Mouse (Mus musculus): ENCODE measurements around the gene Fam129c. TPM values are rescaled to one million over a fixed set of nuclear protein-coding genes. Genes with fewer than 3 reads are reported as not detected.

The Fam129c gene
- polyA plus RNA-seq, 1 experiment = 2.4 TPM

DNA sequence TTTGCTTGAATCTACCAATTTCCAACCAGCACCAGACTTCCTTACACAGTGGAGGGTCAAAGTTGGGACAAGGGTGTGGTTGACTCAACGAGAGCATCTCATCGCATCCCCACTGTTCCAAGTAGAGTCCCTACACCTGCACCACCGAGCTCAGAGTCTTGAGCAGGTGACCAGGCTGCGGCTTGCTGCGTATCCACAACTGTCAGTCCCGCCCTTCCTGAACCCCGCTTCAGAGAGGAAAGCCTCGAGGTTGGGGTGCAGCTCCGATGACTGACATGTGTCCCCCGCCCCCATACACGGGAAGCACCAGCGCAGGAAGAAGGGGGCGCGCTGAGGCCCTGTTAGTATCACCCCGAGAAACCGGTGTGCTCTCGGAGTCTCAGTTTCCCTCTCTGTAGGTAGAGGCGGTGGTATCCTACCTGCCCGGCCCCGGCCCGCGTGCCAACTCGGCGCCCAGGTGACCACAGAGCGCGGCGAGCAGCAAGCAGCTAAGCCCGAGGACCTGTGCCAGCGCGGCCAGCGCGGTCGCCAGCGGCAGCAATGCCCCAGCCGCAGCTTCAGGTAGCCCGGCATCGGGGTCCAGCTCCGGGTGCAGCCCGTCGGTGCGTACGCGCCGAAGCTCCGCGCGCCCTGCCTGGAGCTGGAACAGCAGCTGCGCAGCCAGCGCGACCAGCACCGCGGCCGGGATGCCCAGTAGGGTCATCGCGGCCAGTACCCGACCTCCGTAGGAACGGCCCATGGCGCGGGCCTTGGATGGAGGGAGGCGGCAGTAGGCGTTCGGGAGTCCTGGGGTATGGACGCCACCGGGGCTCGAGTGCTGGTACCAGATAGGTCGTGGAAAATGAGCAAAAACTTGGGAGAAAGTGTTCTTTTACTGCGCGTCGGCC, 39.1 kb upstream of the Fam129c start, which contains the start of gene Tmem221:
TSS of gene Tmem221 (minus strand) at position 801 of the 887 bp plus-strand sequence.
- no peak for TF ChIP-seq CEBPB (IDR thresholded peaks at IDR 0.05; ENCODE audit: low read depth)
- TF ChIP-seq MAX (IDR thresholded peaks at IDR 0.05) = no peak
- TF ChIP-seq MYOD1 (IDR thresholded peaks at IDR 0.05; ENCODE audit: control insufficient read depth, insufficient read length, low read depth) = no peak
- TF ChIP-seq CTCF (IDR thresholded peaks at IDR 0.05; ENCODE audit: control insufficient read depth, insufficient read depth, insufficient read length) = no peak
- TF ChIP-seq MYOG (IDR thresholded peaks at IDR 0.05; ENCODE audit: control insufficient read depth, extremely low read depth, insufficient read length) = no peak
- TF ChIP-seq USF1 (IDR thresholded peaks at IDR 0.05; ENCODE audit: low read depth) = no peak
- TF ChIP-seq FOSL1 (IDR thresholded peaks at IDR 0.05; ENCODE audit: insufficient read depth, low read length, poor library complexity, severe bottlenecking) = no peak
- Histone ChIP-seq H3K36me3 (ENCODE audit: control insufficient read depth, insufficient read depth) (no peaks in the 10 kb centered on the region), H3K79me2 (ENCODE audit: control insufficient read depth, insufficient read depth) (no peaks in the 10 kb centered on the region), H3K4me3 (ENCODE audit: insufficient read depth, poor library complexity, severe bottlenecking) (no peak within 1 kb of the TSS), H3K27me3 (ENCODE audit: control insufficient read depth, insufficient read depth, insufficient read length) (peaks cover 25% of the 10 kb centered on the region), H3K79me3 (ENCODE audit: low read depth) (no peaks in the 10 kb centered on the region), H3ac (ENCODE audit: control insufficient read depth, insufficient read length, low read depth) (peak within 1 kb of the TSS; percentile 59)

DNA sequence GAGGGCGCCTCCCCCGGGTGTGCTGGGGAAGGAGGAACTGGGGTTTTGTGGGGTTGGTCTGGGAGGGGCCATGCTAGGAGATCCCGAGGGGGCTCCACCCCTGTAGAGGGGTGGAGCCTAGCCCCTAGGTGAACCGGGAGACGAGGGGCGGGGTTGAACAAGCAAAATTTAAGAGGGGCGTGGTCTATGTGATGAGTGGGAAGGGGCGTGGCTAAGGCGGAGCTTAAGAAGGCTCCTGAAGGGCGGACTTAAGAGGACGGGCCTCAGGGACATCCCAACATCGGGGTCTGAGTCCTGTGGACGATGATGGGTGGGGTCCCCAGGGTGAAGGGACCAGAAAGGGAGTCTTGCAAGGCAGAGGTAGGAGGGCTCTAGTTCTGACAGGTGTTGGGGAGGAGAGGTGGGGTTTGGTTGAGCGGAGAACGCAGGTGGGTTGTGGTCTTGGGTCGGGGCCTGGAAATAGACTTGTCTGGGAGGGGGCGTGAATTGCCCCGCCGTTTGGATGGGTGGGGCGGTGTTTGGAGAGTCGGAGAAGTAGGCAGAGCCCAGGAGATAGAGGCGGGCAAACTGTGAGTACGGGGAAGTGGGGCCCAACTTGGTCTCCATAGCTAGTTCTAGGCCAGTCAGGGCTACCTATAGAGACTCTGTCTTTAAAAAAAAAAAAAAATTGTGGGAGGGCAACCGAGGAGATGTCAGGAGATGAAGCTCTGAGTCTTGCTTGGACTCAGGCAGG, 38.3 kb upstream of the Fam129c start:
- no peaks in the 10 kb centered on the region for H3K79me2 ChIP-seq (ENCODE audit: control insufficient read depth, insufficient read depth)
- no peaks in the 10 kb centered on the region for H3K36me3 ChIP-seq (ENCODE audit: control insufficient read depth, insufficient read depth)
- H3K4me3 ChIP-seq (ENCODE audit: insufficient read depth, poor library complexity, severe bottlenecking) = no peak overlapping the region
- TF ChIP-seq MAX (IDR thresholded peaks at IDR 0.05) (no peak), MYOG (IDR thresholded peaks at IDR 0.05; ENCODE audit: control insufficient read depth, extremely low read depth, insufficient read length) (no peak), FOSL1 (IDR thresholded peaks at IDR 0.05; ENCODE audit: insufficient read depth, low read length, poor library complexity, severe bottlenecking) (no peak), CEBPB (IDR thresholded peaks at IDR 0.05; ENCODE audit: low read depth) (no peak), CTCF (IDR thresholded peaks at IDR 0.05; ENCODE audit: control insufficient read depth, insufficient read depth, insufficient read length) (no peak), MYOD1 (IDR thresholded peaks at IDR 0.05; ENCODE audit: control insufficient read depth, insufficient read length, low read depth) (no peak), USF1 (IDR thresholded peaks at IDR 0.05; ENCODE audit: low read depth) (no peak)
- H3ac ChIP-seq (ENCODE audit: control insufficient read depth, insufficient read length, low read depth) = no peak overlapping the region
- H3K27me3 ChIP-seq (ENCODE audit: control insufficient read depth, insufficient read depth, insufficient read length) = peaks cover 25% of the 10 kb centered on the region
- H3K79me3 ChIP-seq (ENCODE audit: low read depth) = no peaks in the 10 kb centered on the region

DNA sequence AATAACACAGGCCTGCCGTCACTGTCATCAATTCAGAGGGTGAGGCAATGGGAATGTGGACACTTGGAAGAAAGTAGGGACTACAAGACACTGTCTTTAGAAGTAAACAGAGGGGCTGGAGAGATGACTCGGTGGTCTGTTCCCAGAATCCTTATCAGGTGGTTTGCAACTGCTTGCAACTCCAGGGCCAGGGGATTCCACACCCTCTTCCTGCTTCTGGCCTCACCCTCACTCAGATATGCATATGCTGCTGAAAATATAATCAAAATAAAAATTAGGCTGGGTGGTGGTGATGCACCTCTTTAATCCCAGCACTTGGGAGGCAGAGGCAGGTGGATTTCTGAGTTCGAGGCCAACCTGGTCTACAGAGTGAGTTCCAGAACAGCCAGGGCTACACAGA, 37.4 kb upstream of the Fam129c start:
- H3K79me2 ChIP-seq (ENCODE audit: control insufficient read depth, insufficient read depth) = no peaks in the 10 kb centered on the region
- no peak for TF ChIP-seq CTCF (IDR thresholded peaks at IDR 0.05; ENCODE audit: control insufficient read depth, insufficient read depth, insufficient read length)
- TF ChIP-seq FOSL1 (IDR thresholded peaks at IDR 0.05; ENCODE audit: insufficient read depth, low read length, poor library complexity, severe bottlenecking) = no peak
- TF ChIP-seq MAX (IDR thresholded peaks at IDR 0.05) = no peak
- TF ChIP-seq USF1 (IDR thresholded peaks at IDR 0.05; ENCODE audit: low read depth) = no peak
- no peak for TF ChIP-seq CEBPB (IDR thresholded peaks at IDR 0.05; ENCODE audit: low read depth)
- TF ChIP-seq MYOD1 (IDR thresholded peaks at IDR 0.05; ENCODE audit: control insufficient read depth, insufficient read length, low read depth) = no peak
- no peak for TF ChIP-seq MYOG (IDR thresholded peaks at IDR 0.05; ENCODE audit: control insufficient read depth, extremely low read depth, insufficient read length)
- no peak overlapping the region for H3K4me3 ChIP-seq (ENCODE audit: insufficient read depth, poor library complexity, severe bottlenecking)
- H3K79me3 ChIP-seq (ENCODE audit: low read depth) = no peaks in the 10 kb centered on the region
- no peaks in the 10 kb centered on the region for H3K36me3 ChIP-seq (ENCODE audit: control insufficient read depth, insufficient read depth)
- peaks cover 25% of the 10 kb centered on the region for H3K27me3 ChIP-seq (ENCODE audit: control insufficient read depth, insufficient read depth, insufficient read length)
- no peak overlapping the region for H3ac ChIP-seq (ENCODE audit: control insufficient read depth, insufficient read length, low read depth)

DNA sequence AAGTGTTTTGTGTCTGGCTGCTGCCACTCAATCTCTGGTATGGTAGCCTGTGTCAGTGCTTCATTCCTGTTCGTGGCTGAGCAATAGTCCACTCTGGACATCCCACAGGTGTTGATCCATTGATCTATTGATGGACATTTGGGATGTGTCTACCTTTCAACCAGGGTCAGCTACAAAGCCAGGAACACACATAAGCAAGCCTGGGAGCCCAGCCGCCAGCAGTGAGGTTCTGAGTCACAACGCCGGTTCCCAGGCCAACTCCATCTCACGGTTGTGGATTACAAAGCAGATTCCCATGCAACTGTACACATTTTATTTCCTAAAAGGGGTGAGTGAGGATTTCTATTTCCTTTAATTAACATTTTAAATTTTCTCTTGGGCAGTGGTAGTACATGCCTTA, 36.7 kb upstream of the Fam129c start:
- no peak overlapping the region for H3ac ChIP-seq (ENCODE audit: control insufficient read depth, insufficient read length, low read depth)
- H3K36me3 ChIP-seq (ENCODE audit: control insufficient read depth, insufficient read depth) = no peaks in the 10 kb centered on the region
- TF ChIP-seq CTCF (IDR thresholded peaks at IDR 0.05; ENCODE audit: control insufficient read depth, insufficient read depth, insufficient read length) = no peak
- TF ChIP-seq MYOD1 (IDR thresholded peaks at IDR 0.05; ENCODE audit: control insufficient read depth, insufficient read length, low read depth) = no peak
- no peak for TF ChIP-seq FOSL1 (IDR thresholded peaks at IDR 0.05; ENCODE audit: insufficient read depth, low read length, poor library complexity, severe bottlenecking)
- no peak for TF ChIP-seq MYOG (IDR thresholded peaks at IDR 0.05; ENCODE audit: control insufficient read depth, extremely low read depth, insufficient read length)
- TF ChIP-seq MAX (IDR thresholded peaks at IDR 0.05) = no peak
- TF ChIP-seq CEBPB (IDR thresholded peaks at IDR 0.05; ENCODE audit: low read depth) = no peak
- TF ChIP-seq USF1 (IDR thresholded peaks at IDR 0.05; ENCODE audit: low read depth) = no peak
- peaks cover 21% of the 10 kb centered on the region for H3K27me3 ChIP-seq (ENCODE audit: control insufficient read depth, insufficient read depth, insufficient read length)
- no peaks in the 10 kb centered on the region for H3K79me3 ChIP-seq (ENCODE audit: low read depth)
- no peaks in the 10 kb centered on the region for H3K79me2 ChIP-seq (ENCODE audit: control insufficient read depth, insufficient read depth)
- no peak overlapping the region for H3K4me3 ChIP-seq (ENCODE audit: insufficient read depth, poor library complexity, severe bottlenecking)

DNA sequence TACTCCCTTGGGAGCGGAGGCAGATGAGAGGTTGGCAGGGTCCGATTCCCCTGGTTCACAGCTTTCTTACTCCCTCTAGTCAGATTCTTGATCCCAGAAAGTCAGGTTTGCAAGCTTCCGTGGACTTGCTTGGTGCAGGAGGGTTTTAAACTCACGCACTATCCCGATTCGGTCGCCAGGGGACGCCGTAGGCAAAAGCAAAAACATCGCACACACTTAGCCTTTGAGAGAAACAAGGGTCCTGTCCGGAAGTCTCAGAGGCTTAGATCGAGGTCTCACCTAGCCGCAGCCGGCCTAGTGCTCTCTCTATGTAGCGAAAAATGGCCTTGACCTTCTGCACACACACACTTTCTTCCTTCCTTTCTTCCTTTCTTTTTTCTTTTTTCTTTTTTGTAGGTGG, 36.0 kb upstream of the Fam129c start:
- no peaks in the 10 kb centered on the region for H3K79me2 ChIP-seq (ENCODE audit: control insufficient read depth, insufficient read depth)
- no peak for TF ChIP-seq USF1 (IDR thresholded peaks at IDR 0.05; ENCODE audit: low read depth)
- no peak for TF ChIP-seq FOSL1 (IDR thresholded peaks at IDR 0.05; ENCODE audit: insufficient read depth, low read length, poor library complexity, severe bottlenecking)
- TF ChIP-seq MYOD1 (IDR thresholded peaks at IDR 0.05; ENCODE audit: control insufficient read depth, insufficient read length, low read depth) = no peak
- no peak for TF ChIP-seq MYOG (IDR thresholded peaks at IDR 0.05; ENCODE audit: control insufficient read depth, extremely low read depth, insufficient read length)
- no peak for TF ChIP-seq CEBPB (IDR thresholded peaks at IDR 0.05; ENCODE audit: low read depth)
- no peak for TF ChIP-seq MAX (IDR thresholded peaks at IDR 0.05)
- TF ChIP-seq CTCF (IDR thresholded peaks at IDR 0.05; ENCODE audit: control insufficient read depth, insufficient read depth, insufficient read length) = no peak
- peaks cover 19% of the 10 kb centered on the region for H3K27me3 ChIP-seq (ENCODE audit: control insufficient read depth, insufficient read depth, insufficient read length)
- H3K36me3 ChIP-seq (ENCODE audit: control insufficient read depth, insufficient read depth) = no peaks in the 10 kb centered on the region
- H3K4me3 ChIP-seq (ENCODE audit: insufficient read depth, poor library complexity, severe bottlenecking) = no peak overlapping the region
- H3ac ChIP-seq (ENCODE audit: control insufficient read depth, insufficient read length, low read depth) = no peak overlapping the region
- no peaks in the 10 kb centered on the region for H3K79me3 ChIP-seq (ENCODE audit: low read depth)

Data from C2C12 (cell line).